Mouse (Mus musculus): ENCODE results near the gene Tufm. TPM values are rescaled to one million over a fixed set of nuclear protein-coding genes. Genes with fewer than 3 reads are reported as not detected.
"Not testable (repeated sequence)": the region's sequence is repeated elsewhere in the genome, so short reads cannot be mapped to it uniquely, and the experiment has no call there.

Gene Tufm
- polyA plus RNA-seq, 1 experiment: 118 TPM

GRCm38 (mm10) chr7:126474993-126475581 lies 12.1 kb upstream of the Tufm start, which contains the start of gene Sh2b1:
Gene Sh2b1 (minus strand): TSS chr7:126475424.
- TF ChIP-seq CTCF (IDR thresholded peaks at IDR 0.05; ENCODE audit: borderline replicate concordance, extremely low read depth, insufficient read depth, insufficient read length): peak; percentile 45; the same call in 1 of the 2 replicates
- TF ChIP-seq POLR2A (IDR thresholded peaks at IDR 0.05; ENCODE audit: borderline replicate concordance, extremely low read depth, insufficient read depth, insufficient read length, poor library complexity, severe bottlenecking): peak; percentile 97
- DNase-seq (ENCODE audit: low read depth): peak; percentile 98

DNA sequence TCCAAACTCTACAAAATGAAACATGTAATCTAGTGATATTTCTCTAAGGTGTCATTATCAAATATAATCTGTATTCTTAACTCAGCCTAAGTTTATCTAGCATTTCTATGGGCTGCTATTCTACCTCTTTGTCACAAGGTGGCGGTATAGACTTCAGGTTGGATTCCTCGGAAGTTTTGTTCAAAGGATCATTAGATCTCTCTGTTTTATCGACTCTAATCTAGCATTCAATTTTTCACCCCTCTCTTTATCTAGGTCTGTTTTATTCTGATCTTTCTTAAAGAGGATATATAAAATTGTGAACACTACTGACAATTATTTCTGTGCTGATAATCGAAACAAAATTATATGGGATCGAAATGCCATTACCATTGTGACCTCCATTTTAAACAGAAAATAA lies 5.5 kb upstream of the Tufm start:
- TF ChIP-seq POLR2A (IDR thresholded peaks at IDR 0.05; ENCODE audit: borderline replicate concordance, extremely low read depth, insufficient read depth, insufficient read length, poor library complexity, severe bottlenecking) (no peak), CTCF (IDR thresholded peaks at IDR 0.05; ENCODE audit: borderline replicate concordance, extremely low read depth, insufficient read depth, insufficient read length) (no peak)
- no peak for DNase-seq (ENCODE audit: low read depth)

GRCm38 (mm10) chr7:126482392-126482871 lies 4.7 kb upstream of the Tufm start:
- peak; percentile 75 for DNase-seq (ENCODE audit: low read depth)
- no peak for TF ChIP-seq CTCF (IDR thresholded peaks at IDR 0.05; ENCODE audit: borderline replicate concordance, extremely low read depth, insufficient read depth, insufficient read length)
- no peak for TF ChIP-seq POLR2A (IDR thresholded peaks at IDR 0.05; ENCODE audit: borderline replicate concordance, extremely low read depth, insufficient read depth, insufficient read length, poor library complexity, severe bottlenecking)

DNA sequence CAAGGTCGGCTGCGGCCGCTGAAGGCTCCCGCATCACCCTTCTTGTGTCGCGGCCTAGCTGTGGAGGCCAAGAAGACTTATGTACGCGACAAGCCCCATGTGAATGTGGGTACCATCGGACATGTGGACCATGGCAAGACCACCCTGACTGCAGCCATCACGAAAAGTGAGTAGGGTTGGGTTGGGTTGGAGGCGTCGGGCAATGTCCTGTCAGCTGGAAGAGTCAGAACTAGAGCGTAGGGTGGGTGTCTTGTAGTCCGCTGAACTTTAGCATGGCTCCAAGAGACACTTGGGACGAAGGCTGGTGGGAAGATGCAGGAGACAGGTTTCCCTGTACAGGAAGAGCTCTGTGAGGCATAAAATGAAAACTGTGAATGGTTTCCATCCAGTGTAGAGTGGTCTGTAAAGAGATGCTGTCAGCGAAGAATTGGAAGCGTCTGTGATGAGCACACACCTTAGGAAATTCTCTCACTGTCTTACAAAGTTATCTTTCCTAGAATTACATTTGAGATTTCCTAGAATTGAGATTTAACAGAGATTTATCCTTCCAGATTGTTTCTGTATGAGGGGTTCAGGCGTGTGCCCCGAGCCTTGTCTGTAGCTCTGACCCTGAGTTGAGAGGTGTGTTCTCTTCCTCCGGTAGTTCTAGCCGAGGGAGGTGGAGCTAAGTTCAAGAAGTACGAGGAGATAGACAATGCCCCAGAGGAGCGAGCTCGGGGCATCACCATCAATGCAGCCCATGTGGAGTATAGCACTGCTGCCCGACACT lies 640 bp downstream of the Tufm start:
- DNase-seq (ENCODE audit: low read depth): not testable (repeated sequence)

DNA sequence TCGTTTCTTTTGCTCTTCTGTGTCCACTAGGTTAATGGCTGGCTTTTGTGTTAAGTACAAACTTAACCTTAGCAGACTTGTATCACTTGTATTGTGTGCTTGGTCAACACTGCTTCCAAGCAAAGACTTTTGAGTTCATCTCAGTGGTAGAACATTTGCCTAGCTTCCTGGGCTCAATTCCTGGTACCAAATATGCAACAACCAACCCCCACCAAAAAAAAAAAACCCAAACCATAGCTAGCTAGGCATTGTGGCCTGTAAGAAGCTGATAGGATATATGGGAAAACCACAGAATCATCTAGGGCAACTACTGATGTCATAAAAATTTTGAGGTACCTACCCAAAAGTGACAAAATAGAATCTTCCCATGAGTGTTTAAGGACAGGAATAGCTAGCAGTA lies 3.8 kb downstream of the Tufm start:
- DNase-seq (ENCODE audit: low read depth): no peak
- no peak for TF ChIP-seq POLR2A (IDR thresholded peaks at IDR 0.05; ENCODE audit: borderline replicate concordance, extremely low read depth, insufficient read depth, insufficient read length, poor library complexity, severe bottlenecking)
- TF ChIP-seq CTCF (IDR thresholded peaks at IDR 0.05; ENCODE audit: borderline replicate concordance, extremely low read depth, insufficient read depth, insufficient read length): no peak

GRCm38 (mm10) chr7:126491973-126492372 lies 4.8 kb downstream of the Tufm start:
- TF ChIP-seq CTCF (IDR thresholded peaks at IDR 0.05; ENCODE audit: borderline replicate concordance, extremely low read depth, insufficient read depth, insufficient read length): no peak
- TF ChIP-seq POLR2A (IDR thresholded peaks at IDR 0.05; ENCODE audit: borderline replicate concordance, extremely low read depth, insufficient read depth, insufficient read length, poor library complexity, severe bottlenecking): no peak
- DNase-seq (ENCODE audit: low read depth): no peak

GRCm38 (mm10) chr7:126494120-126494519 lies 7.0 kb downstream of the Tufm start:
- no peak for DNase-seq (ENCODE audit: low read depth)

DNA sequence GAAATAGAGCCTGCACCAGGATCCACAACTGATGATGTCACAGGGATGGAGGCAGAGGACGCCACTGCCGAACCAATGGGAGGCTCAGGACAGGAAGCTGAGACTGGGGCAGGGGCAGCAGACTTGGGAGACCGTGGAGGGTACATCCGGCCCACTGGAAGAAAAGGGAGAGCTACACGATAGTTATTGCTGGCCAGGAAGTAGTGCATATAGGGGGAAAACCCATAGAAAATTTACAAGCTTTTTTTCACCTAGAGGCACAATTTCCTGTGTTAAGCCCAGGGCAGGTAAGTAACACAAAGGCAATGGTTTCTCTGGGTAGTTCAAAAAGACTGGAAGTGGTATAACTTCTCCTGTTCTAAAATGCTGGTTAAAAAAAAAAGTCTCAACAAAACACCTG lies 9.3 kb downstream of the Tufm start:
- no peak for DNase-seq (ENCODE audit: low read depth)
- TF ChIP-seq POLR2A (IDR thresholded peaks at IDR 0.05; ENCODE audit: borderline replicate concordance, extremely low read depth, insufficient read depth, insufficient read length, poor library complexity, severe bottlenecking) (no peak), CTCF (IDR thresholded peaks at IDR 0.05; ENCODE audit: borderline replicate concordance, extremely low read depth, insufficient read depth, insufficient read length) (no peak)

More at GRCm38 (mm10) chr7:126494120-126494519, 7.0 kb downstream of the Tufm start:
- no peak for TF ChIP-seq CTCF (IDR thresholded peaks at IDR 0.05; ENCODE audit: borderline replicate concordance, extremely low read depth, insufficient read depth, insufficient read length)
- no peak for TF ChIP-seq POLR2A (IDR thresholded peaks at IDR 0.05; ENCODE audit: borderline replicate concordance, extremely low read depth, insufficient read depth, insufficient read length, poor library complexity, severe bottlenecking)

DNA sequence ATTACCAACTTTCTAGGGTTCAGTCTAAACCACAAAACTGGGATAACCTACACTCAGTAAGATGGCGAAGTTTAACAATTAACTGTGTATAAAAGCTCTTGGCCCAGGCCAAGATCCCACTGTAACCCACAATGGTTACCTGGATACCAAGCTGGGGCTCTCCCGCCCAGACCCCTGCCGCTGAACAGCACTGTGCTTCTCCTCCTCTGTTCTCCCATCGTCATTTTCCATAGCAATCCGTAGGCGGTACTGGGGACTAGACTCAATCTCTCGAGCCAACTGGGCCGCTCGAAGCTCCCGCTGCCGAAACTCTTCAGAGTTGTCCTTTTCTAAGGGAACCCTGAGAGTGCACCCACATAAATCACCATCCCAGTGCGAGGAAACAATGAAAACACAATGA lies 10.8 kb downstream of the Tufm start:
- DNase-seq (ENCODE audit: low read depth): no peak
- TF ChIP-seq CTCF (IDR thresholded peaks at IDR 0.05; ENCODE audit: borderline replicate concordance, extremely low read depth, insufficient read depth, insufficient read length): no peak
- TF ChIP-seq POLR2A (IDR thresholded peaks at IDR 0.05; ENCODE audit: borderline replicate concordance, extremely low read depth, insufficient read depth, insufficient read length, poor library complexity, severe bottlenecking): no peak

GRCm38 (mm10) chr7:126499416-126499815 lies 12.3 kb downstream of the Tufm start:
- no peak for DNase-seq (ENCODE audit: low read depth)
- TF ChIP-seq POLR2A (IDR thresholded peaks at IDR 0.05; ENCODE audit: borderline replicate concordance, extremely low read depth, insufficient read depth, insufficient read length, poor library complexity, severe bottlenecking) (no peak), CTCF (IDR thresholded peaks at IDR 0.05; ENCODE audit: borderline replicate concordance, extremely low read depth, insufficient read depth, insufficient read length) (no peak)

DNA sequence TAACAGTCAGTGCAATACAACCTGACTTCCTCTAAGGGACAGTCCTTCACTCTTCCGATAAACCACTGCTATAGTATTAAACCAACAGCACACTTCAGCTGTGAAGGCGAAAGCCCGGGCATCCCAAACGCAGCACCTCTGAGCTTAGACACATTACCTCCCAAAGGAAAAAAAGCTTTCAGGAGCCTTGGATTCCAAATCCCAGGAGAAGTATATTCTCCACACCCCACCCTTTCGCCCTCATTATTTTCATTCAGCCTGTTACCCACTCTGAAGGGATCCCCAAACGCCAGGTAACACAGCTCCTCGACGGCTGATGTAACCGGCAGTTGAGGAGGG lies 14.5 kb downstream of the Tufm start:
- DNase-seq (ENCODE audit: low read depth): no peak
- TF ChIP-seq POLR2A (IDR thresholded peaks at IDR 0.05; ENCODE audit: borderline replicate concordance, extremely low read depth, insufficient read depth, insufficient read length, poor library complexity, severe bottlenecking) (no peak), CTCF (IDR thresholded peaks at IDR 0.05; ENCODE audit: borderline replicate concordance, extremely low read depth, insufficient read depth, insufficient read length) (no peak)

Measured in brain, embryonic 14.5 days (tissue).